Mouse (Mus musculus): ENCODE results near the gene Glud1. TPM values are rescaled to one million over a fixed set of nuclear protein-coding genes. Genes with fewer than 3 reads are reported as not detected.

Gene Glud1
- total and polyA plus RNA-seq, 3 experiments, result 57.1 to 125 (median 92.3) TPM

- Histone ChIP-seq H3K27ac (ENCODE audit: control insufficient read depth, low read depth, low read length) (no peak overlapping the region), H3K36me3 (ENCODE audit: control insufficient read depth in 1 of 2, insufficient read depth in 2 of 2, low read length in 2 of 2) (peaks cover 0 to 9% of the 10 kb centered on the region in 2 experiments; a peak in 2 of 4 replicates), H3K4me3 (ENCODE audit: control insufficient read depth in 1 of 2, insufficient read depth in 1 of 2, low read depth in 2 of 2, low read length in 2 of 2) (no peak overlapping the region), H3K27me3 (ENCODE audit: control insufficient read depth in 1 of 2, insufficient read depth in 2 of 2, low read length in 2 of 2) (no peaks in the 10 kb centered on the region), H3K79me2 (ENCODE audit: control insufficient read depth, insufficient read depth, low read length, poor library complexity) (no peaks in the 10 kb centered on the region; the same call in 1 of the 2 replicates), H3K4me1 (ENCODE audit: control insufficient read depth in 1 of 2, insufficient read depth in 2 of 2, low read length in 2 of 2) (peaks cover 6 to 14% of the 10 kb centered on the region in 2 experiments), H3K9me3 (replicated peaks; ENCODE audit: insufficient read depth, low read length) (no peaks in the 10 kb centered on the region), H3K9ac (ENCODE audit: control insufficient read depth, low read depth, low read length, poor library complexity, severe bottlenecking) (no peak overlapping the region)
- no peak for TF ChIP-seq GABPA (IDR thresholded peaks at IDR 0.05; ENCODE audit: low read depth, low read length)
- TF ChIP-seq NELFE (IDR thresholded peaks at IDR 0.05; ENCODE audit: low read depth, low read length), result no peak
- TF ChIP-seq GATA1 (IDR thresholded peaks at IDR 0.05; ENCODE audit: low read depth, low read length), result peak; percentile 73
- no peak for TF ChIP-seq USF1 (IDR thresholded peaks at IDR 0.05; ENCODE audit: low read depth, low read length)
- peak; percentile 70; the same call in 1 of the 2 replicates for TF ChIP-seq RCOR1 (IDR thresholded peaks at IDR 0.05; ENCODE audit: low read depth, low read length)
- TF ChIP-seq MEF2A (IDR thresholded peaks at IDR 0.05; ENCODE audit: extremely low read depth, insufficient replicate concordance, low read depth, low read length, poor library complexity, severe bottlenecking), result no peak
- no peak for TF ChIP-seq MAFK (IDR thresholded peaks at IDR 0.05; ENCODE audit: borderline replicate concordance, low read depth, low read length)
- TF ChIP-seq ELF1 (IDR thresholded peaks at IDR 0.05; ENCODE audit: low read depth, low read length), result peak; percentile 66
- no peak for TF ChIP-seq NRF1 (IDR thresholded peaks at IDR 0.05; ENCODE audit: insufficient read depth, low read depth, low read length, poor library complexity, severe bottlenecking)
- no peak for TF ChIP-seq TBP (IDR thresholded peaks at IDR 0.05; ENCODE audit: low read depth, low read length)
- TF ChIP-seq TAL1 (IDR thresholded peaks at IDR 0.05; ENCODE audit: low read length), result no peak
- peak; percentile 96 for TF ChIP-seq ZNF384 (IDR thresholded peaks at IDR 0.05; ENCODE audit: low read depth, low read length)
- peak in 1 of 2 experiments; percentile 36; a peak in 2 of 4 replicates for TF ChIP-seq EP300 (IDR thresholded peaks at IDR 0.05; ENCODE audit: low read depth in 1 of 2, low read length in 2 of 2)
- no peak for TF ChIP-seq POLR2AphosphoS5 (IDR thresholded peaks at IDR 0.05; ENCODE audit: borderline replicate concordance, low read depth, low read length)
- peak; percentile 54 for DNase-seq (ENCODE audit: low read depth, low spot score)
Observed at GRCm38 (mm10) chr14:34297038-34297437, 13.5 kb upstream of the Glud1 start.

- Histone ChIP-seq H3K36me3 (ENCODE audit: control insufficient read depth in 1 of 2, insufficient read depth in 2 of 2, low read length in 2 of 2) (peaks cover 0 to 9% of the 10 kb centered on the region in 2 experiments; a peak in 2 of 4 replicates), H3K9me3 (replicated peaks; ENCODE audit: insufficient read depth, low read length) (no peaks in the 10 kb centered on the region), H3K27ac (ENCODE audit: control insufficient read depth, low read depth, low read length) (no peak overlapping the region), H3K27me3 (ENCODE audit: control insufficient read depth in 1 of 2, insufficient read depth in 2 of 2, low read length in 2 of 2) (no peaks in the 10 kb centered on the region), H3K9ac (ENCODE audit: control insufficient read depth, low read depth, low read length, poor library complexity, severe bottlenecking) (no peak overlapping the region), H3K4me3 (ENCODE audit: control insufficient read depth in 1 of 2, insufficient read depth in 1 of 2, low read depth in 2 of 2, low read length in 2 of 2) (no peak overlapping the region), H3K79me2 (ENCODE audit: control insufficient read depth, insufficient read depth, low read length, poor library complexity) (no peaks in the 10 kb centered on the region; the same call in 1 of the 2 replicates), H3K4me1 (ENCODE audit: control insufficient read depth in 1 of 2, insufficient read depth in 2 of 2, low read length in 2 of 2) (peaks cover 6 to 14% of the 10 kb centered on the region in 2 experiments)
- TF ChIP-seq MAZ (IDR thresholded peaks at IDR 0.05; ENCODE audit: low read depth, low read length), result no peak
- no peak for TF ChIP-seq ETS1 (IDR thresholded peaks at IDR 0.05; ENCODE audit: low read depth, low read length)
- TF ChIP-seq CTCF (IDR thresholded peaks at IDR 0.05 in 2 of 3, conservative IDR thresholded peaks at IDR 0.05 in 1 of 3; ENCODE audit: control insufficient read depth in 1 of 3, insufficient read depth in 1 of 3, low read depth in 2 of 3, low read length in 3 of 3, poor library complexity in 1 of 3, severe bottlenecking in 1 of 3), result no peak
- no peak for TF ChIP-seq GABPA (IDR thresholded peaks at IDR 0.05; ENCODE audit: low read depth, low read length)
- TF ChIP-seq CHD2 (IDR thresholded peaks at IDR 0.05; ENCODE audit: low read length), result no peak
- TF ChIP-seq ZKSCAN1 (IDR thresholded peaks at IDR 0.05; ENCODE audit: low read depth, low read length), result no peak
- TF ChIP-seq RAD21 (IDR thresholded peaks at IDR 0.05; ENCODE audit: low read depth, low read length), result no peak
- TF ChIP-seq TBP (IDR thresholded peaks at IDR 0.05; ENCODE audit: low read depth, low read length), result no peak
- TF ChIP-seq BHLHE40 (IDR thresholded peaks at IDR 0.05; ENCODE audit: borderline replicate concordance, low read depth, low read length), result no peak
- TF ChIP-seq ZNF384 (IDR thresholded peaks at IDR 0.05; ENCODE audit: low read depth, low read length), result no peak
- no peak for TF ChIP-seq TCF12 (IDR thresholded peaks at IDR 0.05; ENCODE audit: low read depth, low read length)
- TF ChIP-seq CHD1 (IDR thresholded peaks at IDR 0.05; ENCODE audit: low read depth, low read length), result no peak
- no peak for TF ChIP-seq EP300 (IDR thresholded peaks at IDR 0.05; ENCODE audit: low read depth in 1 of 2, low read length in 2 of 2)
- TF ChIP-seq POLR2AphosphoS5 (IDR thresholded peaks at IDR 0.05; ENCODE audit: borderline replicate concordance, low read depth, low read length), result no peak
- no peak for TF ChIP-seq JUND (IDR thresholded peaks at IDR 0.05; ENCODE audit: low read depth, low read length)
- DNase-seq (ENCODE audit: low read depth, low spot score), result no peak
Observed at GRCm38 (mm10) chr14:34297634-34298033, 12.9 kb upstream of the Glud1 start.
